Mouse (Mus musculus) CH12.LX (cell line): Measurements from ENCODE around the gene Smg9.

Experiments
- CTCF ChIP-seq, 2 experiments: IDR thresholded peaks in 1 of 2; conservative IDR thresholded peaks in 1 of 2; 2 replicates each; pipeline ENCODE4 v1.5.1; 2011 to 2012; ENCODE audit warnings: low read depth in 2 of 2, low read length in 2 of 2, improper control_type of control experiment in 1 of 2, inconsistent platforms in 1 of 2, mild to moderate bottlenecking in 1 of 2, moderate library complexity in 1 of 2
- EP300 ChIP-seq: IDR thresholded peaks from 2 replicates; pipeline ENCODE4 v1.6.1; 2011; ENCODE audit warnings: low read length, improper control_type of control experiment
- JUN ChIP-seq: IDR thresholded peaks from 2 replicates; pipeline ENCODE4 v1.6.1; 2011; ENCODE audit warnings: low read depth, mild to moderate bottlenecking, low read length, improper control_type of control experiment, moderate library complexity; ENCODE audit not compliant: insufficient read depth
- MAX ChIP-seq: IDR thresholded peaks from 2 replicates; pipeline ENCODE4 v1.6.1; 2011; ENCODE audit warnings: low read length, improper control_type of control experiment
- MXI1 ChIP-seq: IDR thresholded peaks from 2 replicates; pipeline ENCODE4 v1.6.1; 2011; ENCODE audit warnings: mild to moderate bottlenecking, low read depth, low read length, improper control_type of control experiment
- POLR2A ChIP-seq: IDR thresholded peaks from 2 replicates; pipeline ENCODE4 v1.6.1; 2011; ENCODE audit warnings: low read depth, mild to moderate bottlenecking, improper control_type of control experiment, low read length
- SIN3A ChIP-seq: IDR thresholded peaks from 2 replicates; pipeline ENCODE4 v1.6.1; 2012; ENCODE audit warnings: low read length, improper control_type of control experiment, inconsistent platforms
- SMC3 ChIP-seq: IDR thresholded peaks from 2 replicates; pipeline ENCODE4 v1.6.1; 2011; ENCODE audit warnings: low read depth, low read length, improper control_type of control experiment
- TBP ChIP-seq: conservative IDR thresholded peaks from 2 replicates; pipeline ENCODE4 v1.6.1; 2011; ENCODE audit warnings: low read depth, low read length, improper control_type of control experiment
- USF2 ChIP-seq: conservative IDR thresholded peaks from 2 replicates; pipeline ENCODE4 v1.6.1; 2011; ENCODE audit warnings: low read depth, low read length, improper control_type of control experiment
- ZKSCAN1 ChIP-seq: IDR thresholded peaks from 2 replicates; pipeline ENCODE4 v1.6.1; 2012; ENCODE audit warnings: low read depth, inconsistent platforms, low read length, improper control_type of control experiment, borderline replicate concordance

GRCm38 (mm10) chr7:24462388-24463319 is 63.2 kb downstream of the Smg9 start, which contains the start of gene Plaur:
- TF ChIP-seq MAX (no peak), EP300 (no peak), ZKSCAN1 (no peak), POLR2A (no peak), SIN3A (no peak), SMC3 (no peak), CTCF (conservative IDR thresholded peaks at IDR 0.05 in 1 of 2, IDR thresholded peaks at IDR 0.05 in 1 of 2; ENCODE audit: low read depth in 2 of 2, low read length in 2 of 2) (no peak), USF2 (no peak), JUN (no peak), MXI1 (no peak), TBP (no peak)
